Mouse (Mus musculus): ENCODE results near the gene Zfp804a. TPM values are rescaled to one million over a fixed set of nuclear protein-coding genes. Genes with fewer than 3 reads are reported as not detected.

Gene Zfp804a
- polyA plus RNA-seq, 1 experiment from 2014 or later = not detected

DNA sequence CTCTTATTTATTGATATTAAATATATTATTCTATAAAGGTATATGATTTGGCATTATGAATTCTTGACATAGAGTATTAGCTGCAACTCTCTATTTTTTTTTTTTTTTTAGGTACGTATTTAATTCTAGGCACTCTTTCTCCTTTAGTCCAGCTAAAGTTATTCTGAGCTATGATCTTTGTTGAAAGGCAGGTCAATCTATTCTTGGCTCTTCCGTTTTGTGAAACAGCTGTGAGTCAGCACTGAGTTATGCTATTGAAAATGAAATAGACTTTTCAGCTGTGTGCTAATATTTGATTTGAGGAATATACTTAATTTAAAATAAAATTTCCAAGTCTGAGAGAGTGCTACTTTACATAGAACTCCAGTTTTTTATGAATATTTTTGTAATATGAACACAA, 164.9 kb downstream of the Zfp804a start:
- Histone ChIP-seq H3K4me3 (ENCODE audit: low read depth, low read length) (no peak overlapping the region), H3K4me2 (replicated peaks; ENCODE audit: low read depth, low read length) (no peak overlapping the region), H3K9me3 (ENCODE audit: low read length) (no peaks in the 10 kb centered on the region), H3K4me1 (ENCODE audit: insufficient read depth, low read depth, low read length) (no peaks in the 10 kb centered on the region), H3K36me3 (ENCODE audit: insufficient read depth, low read length) (no peaks in the 10 kb centered on the region), H3K9ac (replicated peaks; ENCODE audit: low read depth) (no peak overlapping the region), H3K27me3 (replicated peaks; ENCODE audit: insufficient read depth, low read length) (no peaks in the 10 kb centered on the region), H3K27ac (ENCODE audit: low read length) (no peak overlapping the region)
- ATAC-seq (no peak), DNase-seq (ENCODE audit: low spot score) (no peak)
- no peak for TF ChIP-seq CTCF (IDR thresholded peaks at IDR 0.05)
- TF ChIP-seq EP300 (IDR thresholded peaks at IDR 0.05) = no peak
- 57% methylated on average over 2 of the region's 2 CpGs for WGBS

DNA sequence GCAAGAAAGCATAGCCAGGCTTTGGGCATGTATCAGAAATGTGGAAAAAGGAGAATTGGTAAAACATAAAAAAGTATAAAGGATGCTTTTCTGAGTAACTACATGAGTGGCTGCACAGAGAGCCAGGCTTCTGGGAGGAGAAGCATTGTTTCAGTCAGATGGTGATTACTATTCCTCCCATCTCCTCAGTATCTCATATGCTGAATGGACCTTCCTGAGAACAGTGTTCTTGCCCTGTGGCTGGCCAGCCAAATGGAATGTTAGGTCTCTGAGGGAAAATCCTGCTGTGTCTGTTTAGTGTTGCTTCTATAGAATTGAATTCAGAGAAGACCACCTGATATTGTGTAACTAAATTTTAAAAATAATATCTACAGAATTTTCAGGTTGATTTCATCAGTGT, 193.0 kb downstream of the Zfp804a start:
- Histone ChIP-seq H3K27me3 (replicated peaks; ENCODE audit: insufficient read depth, low read length) (no peaks in the 10 kb centered on the region), H3K9ac (replicated peaks; ENCODE audit: low read depth) (no peak overlapping the region), H3K9me3 (ENCODE audit: low read length) (no peaks in the 10 kb centered on the region), H3K4me2 (replicated peaks; ENCODE audit: low read depth, low read length) (no peak overlapping the region), H3K4me1 (ENCODE audit: insufficient read depth, low read depth, low read length) (no peaks in the 10 kb centered on the region), H3K4me3 (ENCODE audit: low read depth, low read length) (no peak overlapping the region), H3K36me3 (ENCODE audit: insufficient read depth, low read length) (no peaks in the 10 kb centered on the region), H3K27ac (ENCODE audit: low read length) (no peak overlapping the region)
- no peak for ATAC-seq
- no peak for DNase-seq (ENCODE audit: low spot score)
- no peak for TF ChIP-seq CTCF (IDR thresholded peaks at IDR 0.05)

DNA sequence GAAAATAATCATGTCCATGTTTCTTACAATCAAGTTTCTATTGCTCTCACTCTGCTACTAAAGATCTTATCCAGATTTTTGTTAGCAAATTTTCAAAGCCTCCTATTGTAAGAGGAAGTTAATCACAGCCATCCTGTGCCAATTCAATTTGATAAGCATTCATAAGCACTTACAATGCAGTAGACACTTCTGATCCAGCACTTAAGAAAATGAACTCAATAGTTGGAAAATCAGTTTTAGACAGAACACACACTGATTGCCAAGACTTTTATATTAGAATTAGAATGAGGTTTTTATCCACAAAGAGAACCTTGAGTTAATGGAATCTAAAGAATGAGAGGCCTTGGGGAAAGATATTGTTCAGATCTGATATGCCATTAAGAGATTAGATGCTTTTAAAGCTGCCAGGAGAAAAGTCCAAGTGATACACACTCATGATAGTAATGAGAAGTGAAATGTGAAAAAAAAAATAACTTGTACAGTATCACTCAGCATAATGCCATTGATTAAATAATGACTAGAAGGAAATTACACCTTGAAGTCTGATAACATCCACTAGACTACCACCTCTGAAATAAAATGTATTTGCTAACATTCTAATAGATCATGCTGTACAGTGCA, 194.0 kb downstream of the Zfp804a start:
- Histone ChIP-seq H3K4me2 (replicated peaks; ENCODE audit: low read depth, low read length) (no peak overlapping the region), H3K27me3 (replicated peaks; ENCODE audit: insufficient read depth, low read length) (no peaks in the 10 kb centered on the region), H3K4me1 (ENCODE audit: insufficient read depth, low read depth, low read length) (no peaks in the 10 kb centered on the region), H3K27ac (ENCODE audit: low read length) (no peak overlapping the region), H3K9ac (replicated peaks; ENCODE audit: low read depth) (no peak overlapping the region), H3K9me3 (ENCODE audit: low read length) (no peaks in the 10 kb centered on the region), H3K36me3 (ENCODE audit: insufficient read depth, low read length) (no peaks in the 10 kb centered on the region), H3K4me3 (ENCODE audit: low read depth, low read length) (no peak overlapping the region)
- DNase-seq (ENCODE audit: low spot score) (no peak), ATAC-seq (no peak)
- TF ChIP-seq EP300 (IDR thresholded peaks at IDR 0.05) (no peak), CTCF (IDR thresholded peaks at IDR 0.05) (no peak)

DNA sequence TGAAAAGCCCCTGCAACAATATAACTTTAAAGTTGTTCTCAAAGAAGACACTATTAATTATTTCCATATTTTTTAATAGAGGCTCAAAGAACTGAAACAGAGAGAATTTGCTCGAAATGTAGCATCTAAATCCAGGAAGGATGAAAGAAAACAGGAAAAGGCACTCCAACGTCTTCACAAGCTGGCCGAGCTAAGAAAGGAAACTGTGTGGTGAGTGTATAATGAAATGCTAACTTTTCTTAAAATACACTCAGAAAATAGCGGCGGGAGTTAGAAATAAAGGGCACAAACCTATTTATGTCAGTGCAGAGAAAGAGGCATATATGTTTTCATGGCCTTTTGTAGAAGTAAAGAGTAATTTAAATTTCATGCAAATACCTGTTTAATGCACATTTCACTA, 200.4 kb downstream of the Zfp804a start:
- ATAC-seq = no peak
- 53% methylated on average over 5 of the region's 5 CpGs for WGBS

DNA sequence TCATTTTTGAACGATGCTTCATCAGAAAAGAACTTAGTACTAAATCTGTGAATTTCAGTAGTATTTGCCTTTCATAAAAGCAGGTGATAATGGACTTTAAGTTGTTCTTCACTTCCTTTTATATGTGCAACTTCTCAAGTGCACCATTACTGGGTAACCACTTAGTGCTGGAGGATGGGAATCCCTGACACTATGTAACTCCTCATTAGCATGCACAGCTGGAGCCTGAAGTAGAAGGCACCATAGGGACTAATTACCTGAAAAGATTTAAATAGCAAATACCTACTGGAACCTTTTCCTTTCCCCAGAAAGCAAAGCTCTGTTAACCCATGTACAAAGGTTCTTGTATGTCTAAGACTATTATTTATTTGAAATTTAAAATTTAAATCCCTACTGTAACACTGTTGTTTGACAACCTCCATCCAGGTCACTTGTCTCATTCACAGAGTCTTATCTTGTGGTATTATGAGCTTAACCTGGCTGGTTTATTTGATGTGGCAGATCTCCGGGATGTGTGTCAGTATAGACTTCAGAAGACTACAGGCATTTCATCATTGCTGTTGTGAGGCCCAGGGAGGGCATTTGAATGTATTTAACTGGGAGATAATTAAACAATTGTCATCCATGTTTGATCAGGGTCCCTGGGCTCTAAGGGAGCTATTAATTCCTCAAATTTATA, 229.7 kb downstream of the Zfp804a start:
- WGBS = 48% methylated on average over 2 of the region's 2 CpGs
- TF ChIP-seq EP300 (IDR thresholded peaks at IDR 0.05) (no peak), CTCF (IDR thresholded peaks at IDR 0.05) (no peak)
- no peak for DNase-seq (ENCODE audit: low spot score)
- Histone ChIP-seq H3K4me3 (ENCODE audit: low read depth, low read length) (no peak overlapping the region), H3K4me2 (replicated peaks; ENCODE audit: low read depth, low read length) (no peak overlapping the region), H3K36me3 (ENCODE audit: insufficient read depth, low read length) (no peaks in the 10 kb centered on the region), H3K9me3 (ENCODE audit: low read length) (no peaks in the 10 kb centered on the region), H3K9ac (replicated peaks; ENCODE audit: low read depth) (no peak overlapping the region), H3K27me3 (replicated peaks; ENCODE audit: insufficient read depth, low read length) (no peaks in the 10 kb centered on the region), H3K4me1 (ENCODE audit: insufficient read depth, low read depth, low read length) (no peaks in the 10 kb centered on the region), H3K27ac (ENCODE audit: low read length) (no peak overlapping the region)
- ATAC-seq = no peak

More for the DNA sequence above, 200.4 kb downstream of the Zfp804a start:
- TF ChIP-seq CTCF (IDR thresholded peaks at IDR 0.05) (no peak), EP300 (IDR thresholded peaks at IDR 0.05) (no peak)
- H3K4me2 ChIP-seq (replicated peaks; ENCODE audit: low read depth, low read length) = no peak overlapping the region
- no peaks in the 10 kb centered on the region for H3K36me3 ChIP-seq (ENCODE audit: insufficient read depth, low read length)
- H3K27me3 ChIP-seq (replicated peaks; ENCODE audit: insufficient read depth, low read length) = no peaks in the 10 kb centered on the region
- no peak for DNase-seq (ENCODE audit: low spot score)
- H3K27ac ChIP-seq (ENCODE audit: low read length) = no peak overlapping the region
- H3K9me3 ChIP-seq (ENCODE audit: low read length) = no peaks in the 10 kb centered on the region
- no peaks in the 10 kb centered on the region for H3K4me1 ChIP-seq (ENCODE audit: insufficient read depth, low read depth, low read length)
- no peak overlapping the region for H3K9ac ChIP-seq (replicated peaks; ENCODE audit: low read depth)
- no peak overlapping the region for H3K4me3 ChIP-seq (ENCODE audit: low read depth, low read length)

DNA sequence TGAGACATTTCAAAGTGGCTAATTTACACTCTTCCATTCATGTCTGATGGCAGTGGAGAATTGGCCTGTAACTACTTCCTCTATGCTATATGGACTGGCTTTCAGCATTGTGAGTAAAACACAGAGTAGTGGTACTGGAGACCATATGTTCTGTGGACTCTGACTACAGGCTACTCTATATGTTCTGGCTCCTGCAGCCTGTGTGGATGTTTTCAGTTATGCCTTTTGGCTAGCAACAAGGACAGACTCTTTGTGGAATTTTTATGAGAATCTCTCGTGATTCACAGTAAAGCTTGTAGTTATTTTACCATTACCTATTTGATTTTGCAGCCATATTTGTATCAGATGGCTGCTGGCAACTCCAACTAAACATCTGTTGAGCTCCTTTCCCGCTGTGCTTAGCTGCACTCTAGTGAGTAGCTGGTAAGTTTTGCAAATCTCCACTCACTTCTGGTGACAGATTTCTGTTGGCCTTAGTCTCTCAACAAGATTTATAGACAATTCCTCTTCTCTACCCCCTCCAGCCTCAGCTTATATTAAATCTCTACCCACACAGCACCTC, 242.0 kb downstream of the Zfp804a start:
- TF ChIP-seq EP300 (IDR thresholded peaks at IDR 0.05) (no peak), CTCF (IDR thresholded peaks at IDR 0.05) (no peak)
- DNase-seq (ENCODE audit: low spot score) (no peak), ATAC-seq (no peak)
- Histone ChIP-seq H3K9ac (replicated peaks; ENCODE audit: low read depth) (no peak overlapping the region), H3K27ac (ENCODE audit: low read length) (no peak overlapping the region), H3K4me3 (ENCODE audit: low read depth, low read length) (no peak overlapping the region), H3K27me3 (replicated peaks; ENCODE audit: insufficient read depth, low read length) (no peaks in the 10 kb centered on the region), H3K4me1 (ENCODE audit: insufficient read depth, low read depth, low read length) (no peaks in the 10 kb centered on the region), H3K9me3 (ENCODE audit: low read length) (no peaks in the 10 kb centered on the region), H3K4me2 (replicated peaks; ENCODE audit: low read depth, low read length) (no peak overlapping the region), H3K36me3 (ENCODE audit: insufficient read depth, low read length) (no peaks in the 10 kb centered on the region)
- 63% methylated on average over 2 of the region's 2 CpGs for WGBS
